Mouse (Mus musculus) frontal cortex, postnatal 36 days (tissue): Measurements from ENCODE around the gene Prrt3.
A peak's percentile ranks its signal among the peaks of the same experiment; 100 is the strongest.

Experiments used
- DNase-seq, 2 experiments: peaks; one replicate each; pipeline ENCODE4 v3.0.0; 2022; ENCODE audit warnings: low spot score in 2 of 2

The Prrt3 gene

GRCm38 (mm10) chr6:113501388-113502084 is at the start of gene Prrt3:
Prrt3 (minus strand) TSS chr6:113501931.
- DNase-seq: peak; percentile 81 to 84

DNA sequence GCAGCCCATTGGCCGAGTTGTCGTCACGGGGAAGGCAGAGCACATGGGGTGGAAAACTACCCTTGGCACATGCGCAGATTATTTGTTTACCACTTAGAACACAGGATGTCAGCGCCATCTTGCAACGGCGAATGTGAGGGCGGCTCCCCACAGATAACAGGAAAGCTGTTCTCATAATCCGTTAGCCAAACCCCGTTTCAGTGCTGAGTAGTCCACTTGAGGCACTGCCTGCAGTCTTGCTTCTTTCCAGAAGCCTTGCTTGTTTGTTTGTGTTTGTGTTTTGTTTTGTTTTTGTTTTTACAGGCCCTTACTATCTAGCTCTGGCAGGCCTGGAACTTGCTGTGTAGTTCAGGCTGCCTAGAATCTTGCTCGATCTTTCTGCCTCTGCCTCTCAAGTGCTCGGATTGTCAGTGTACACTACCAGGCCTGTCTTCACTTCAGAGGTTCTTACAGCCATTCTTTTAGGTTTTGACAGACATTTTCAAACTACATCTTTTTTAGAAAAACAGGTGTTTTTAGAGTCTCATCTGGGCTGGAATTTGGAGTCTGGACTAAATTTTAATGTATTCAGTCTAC is 42.3 kb upstream of the Prrt3 start:
- no peak for DNase-seq

GRCm38 (mm10) chr6:113541610-113542009 is 39.9 kb upstream of the Prrt3 start:
- DNase-seq: no peak

DNA sequence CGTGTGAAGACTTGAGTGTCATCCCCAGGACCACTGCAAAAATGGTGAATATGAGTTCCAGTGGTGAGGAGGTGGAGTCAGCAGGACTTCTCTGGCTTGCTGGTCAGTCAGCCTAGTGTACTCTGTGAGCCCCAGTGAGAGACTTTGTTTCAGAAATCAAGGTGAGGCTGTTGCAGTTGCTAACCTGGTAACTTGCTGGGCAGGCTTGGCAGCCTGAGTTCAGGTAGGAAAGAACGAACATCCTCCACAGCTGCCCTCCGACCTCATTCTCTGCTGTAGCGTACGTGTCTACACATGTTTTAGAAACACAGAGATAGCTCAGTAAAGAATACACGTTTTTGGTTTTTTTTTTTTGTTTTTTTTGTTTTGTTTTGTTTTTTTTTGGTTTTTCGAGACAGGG is 33.2 kb upstream of the Prrt3 start:
- no peak for DNase-seq

DNA sequence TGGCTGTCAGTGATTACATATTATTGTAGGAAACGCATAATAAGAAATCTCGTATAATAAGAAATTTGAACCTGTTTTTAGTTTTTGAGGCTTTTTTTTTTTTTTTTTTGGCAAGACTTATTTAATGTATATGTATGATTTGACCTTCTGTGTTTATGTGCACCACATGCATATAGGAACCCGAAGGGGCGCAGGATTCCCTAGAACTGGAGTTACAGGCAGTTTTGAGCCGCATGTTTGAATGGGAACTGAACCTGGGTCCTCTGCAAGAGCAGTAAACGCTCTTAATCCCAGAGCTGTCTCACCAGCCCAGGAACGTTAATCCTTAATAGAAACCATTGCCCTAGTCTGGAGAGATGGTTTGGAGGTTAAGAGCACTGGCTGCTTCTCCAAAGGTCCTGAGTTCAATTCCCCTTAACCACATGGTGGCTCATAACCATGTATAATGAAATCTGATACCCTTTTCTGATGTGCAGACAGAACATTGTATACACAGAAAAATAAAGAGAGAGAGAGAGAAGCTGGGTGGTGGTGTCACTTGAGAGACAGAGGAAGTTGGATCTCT is 30.2 kb upstream of the Prrt3 start:
- no peak for DNase-seq

DNA sequence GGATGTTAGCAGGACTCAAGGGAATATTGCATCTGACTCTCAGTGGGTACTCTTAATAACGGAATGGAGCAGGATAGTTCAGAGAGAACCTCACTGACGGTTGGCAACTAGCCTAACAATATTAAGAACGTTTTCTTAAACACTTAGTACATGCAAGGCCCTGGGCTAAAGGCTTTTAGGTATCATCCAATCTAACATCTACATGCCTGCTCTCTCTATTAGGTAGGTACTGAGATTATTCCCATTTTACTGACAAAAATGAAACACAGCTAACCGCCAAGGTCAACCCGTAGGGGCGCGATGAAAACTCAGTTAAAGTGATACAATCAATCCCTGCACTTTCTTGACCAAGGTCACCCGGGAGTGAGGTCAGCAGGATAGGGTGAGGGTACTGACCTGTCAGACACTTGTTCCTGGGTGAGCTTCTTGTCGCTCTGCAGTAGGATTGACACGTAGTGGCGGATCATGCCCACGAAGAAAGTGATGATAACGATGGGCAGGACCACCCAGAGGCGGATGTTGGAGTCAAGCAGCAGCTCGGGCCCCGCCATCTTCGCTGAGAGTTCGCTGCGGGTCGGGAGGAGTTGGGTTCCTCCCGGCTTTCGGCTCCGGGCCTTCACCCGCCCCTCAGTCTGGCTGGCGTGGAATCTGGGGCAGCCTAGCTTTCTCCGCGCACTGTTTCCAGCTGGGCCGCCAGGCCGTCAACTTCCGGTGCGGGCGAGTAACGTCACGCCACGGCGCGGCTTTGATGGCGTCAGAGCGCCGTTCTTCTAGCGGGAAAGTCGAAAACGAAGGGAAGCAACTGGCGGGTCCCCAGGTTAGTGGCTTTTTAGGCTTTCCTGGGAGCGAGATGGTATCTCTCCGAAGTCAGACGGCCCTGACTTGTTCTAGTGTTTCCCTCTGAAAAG is 29.5 kb upstream of the Prrt3 start, which contains the start of the genes Emc3 and Fancd2:
Gene Emc3 (minus strand): TSS at position 721 of the 908 bp plus-strand sequence.
Gene Fancd2 (plus strand): TSS at position 751 of the 908 bp plus-strand sequence.
- DNase-seq: peak; percentile 94 to 96

GRCm38 (mm10) chr6:113523420-113523819 is 21.7 kb upstream of the Prrt3 start:
- DNase-seq: peak; percentile 28 to 43

GRCm38 (mm10) chr6:113522310-113522709 is 20.6 kb upstream of the Prrt3 start:
- no peak for DNase-seq

- no peak for DNase-seq
Measured at GRCm38 (mm10) chr6:113517434-113518080, 15.8 kb upstream of the Prrt3 start.

GRCm38 (mm10) chr6:113514600-113514999 is 12.9 kb upstream of the Prrt3 start:
- no peak for DNase-seq

- DNase-seq: no peak
Measured at GRCm38 (mm10) chr6:113513944-113514343, 12.2 kb upstream of the Prrt3 start.

DNA sequence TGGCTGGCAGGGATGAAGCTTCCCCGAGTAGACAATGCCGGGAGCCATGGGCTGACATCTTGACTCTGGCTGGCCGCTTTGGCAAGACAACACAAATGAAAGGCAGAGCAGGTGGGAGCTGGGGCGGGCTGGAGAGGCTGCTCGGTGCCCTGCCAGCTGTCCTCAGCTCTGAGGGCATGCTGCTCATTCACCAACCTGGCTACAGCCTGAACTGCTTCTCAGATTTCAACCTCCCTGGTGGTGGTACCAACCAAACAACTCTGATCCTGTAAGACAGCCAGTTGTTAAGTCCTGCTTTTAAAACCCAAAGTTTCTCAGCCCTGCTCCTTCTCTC is 7.2 kb upstream of the Prrt3 start:
- no peak for DNase-seq

DNA sequence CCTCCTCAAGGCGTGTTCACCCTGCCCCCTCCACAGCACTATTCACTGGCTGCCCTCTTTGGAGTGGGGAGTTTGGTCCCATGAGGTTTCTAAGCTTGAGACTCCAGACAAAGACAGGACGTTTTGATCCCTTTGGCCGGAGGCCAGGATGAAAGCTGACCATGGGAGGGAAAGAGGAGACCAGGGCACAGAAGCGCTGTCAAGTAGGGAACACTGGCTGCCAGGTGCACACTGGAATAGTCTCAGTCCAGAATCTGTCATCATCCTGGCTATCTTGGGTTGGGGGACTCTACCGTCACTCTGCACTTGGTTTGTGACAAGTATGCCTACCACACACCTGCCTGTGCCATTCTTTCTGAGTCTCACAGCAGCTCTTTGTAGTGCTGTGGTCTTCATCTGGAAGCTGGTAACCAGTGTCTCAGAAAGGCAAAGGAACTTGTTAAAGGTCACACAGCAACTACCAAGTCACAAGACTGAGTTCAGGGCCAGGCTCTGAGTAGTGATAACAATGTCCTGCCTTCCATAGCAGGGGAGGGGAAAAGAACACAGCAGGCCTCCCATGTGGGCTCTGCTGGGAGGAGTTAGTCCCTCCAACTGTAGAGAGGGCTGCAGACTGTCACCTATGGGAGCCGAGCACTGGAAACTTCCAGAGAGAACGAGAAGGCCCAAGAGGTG is 6.7 kb upstream of the Prrt3 start:
- DNase-seq: no peak

GRCm38 (mm10) chr6:113507130-113507529 is 5.4 kb upstream of the Prrt3 start:
- no peak for DNase-seq

DNA sequence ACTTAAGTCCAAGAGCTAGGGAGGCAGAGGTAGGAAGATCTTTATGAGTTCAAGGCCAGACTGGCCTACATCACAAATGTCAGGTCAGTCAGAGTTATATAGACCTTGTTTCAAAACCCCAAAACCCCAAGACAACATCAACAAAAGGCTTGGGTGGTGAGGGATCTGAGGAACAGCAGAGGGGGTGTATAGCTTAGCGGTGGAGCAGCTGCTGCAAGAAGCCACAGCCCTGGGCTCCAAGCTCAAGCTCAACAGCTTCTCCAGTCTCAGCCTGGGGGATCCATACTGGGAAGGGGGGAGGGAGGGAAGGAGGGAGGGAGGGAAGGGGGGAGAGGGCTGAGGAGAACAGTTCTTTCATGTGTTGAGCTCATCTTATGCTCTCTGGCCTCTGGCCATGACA is 4.0 kb upstream of the Prrt3 start:
- no peak for DNase-seq

DNA sequence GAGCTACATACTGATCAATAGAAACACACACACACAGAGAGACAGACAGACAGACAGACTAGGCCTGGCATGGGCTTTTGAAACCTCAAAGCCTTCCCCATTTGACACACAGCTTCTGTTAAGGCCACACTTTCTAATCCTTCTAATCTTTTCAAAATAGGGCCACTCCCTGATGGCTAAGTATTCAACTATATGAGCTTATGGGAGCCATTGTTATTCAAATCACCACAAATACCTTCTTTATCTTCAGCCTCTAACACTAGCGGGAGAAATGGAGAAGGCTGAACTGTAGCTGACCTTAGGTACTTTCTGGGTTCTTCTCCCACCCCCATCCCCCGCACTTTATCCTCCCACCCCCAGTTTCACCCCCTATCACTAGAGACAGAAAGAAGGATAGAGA is 1.1 kb upstream of the Prrt3 start:
- DNase-seq: no peak

GRCm38 (mm10) chr6:113499346-113499745 is 2.4 kb downstream of the Prrt3 start:
- no peak for DNase-seq

GRCm38 (mm10) chr6:113495071-113495675 is 6.6 kb downstream of the Prrt3 start:
- no peak for DNase-seq

GRCm38 (mm10) chr6:113494258-113494788 is 7.4 kb downstream of the Prrt3 start:
- DNase-seq: peak; percentile 62 to 73

DNA sequence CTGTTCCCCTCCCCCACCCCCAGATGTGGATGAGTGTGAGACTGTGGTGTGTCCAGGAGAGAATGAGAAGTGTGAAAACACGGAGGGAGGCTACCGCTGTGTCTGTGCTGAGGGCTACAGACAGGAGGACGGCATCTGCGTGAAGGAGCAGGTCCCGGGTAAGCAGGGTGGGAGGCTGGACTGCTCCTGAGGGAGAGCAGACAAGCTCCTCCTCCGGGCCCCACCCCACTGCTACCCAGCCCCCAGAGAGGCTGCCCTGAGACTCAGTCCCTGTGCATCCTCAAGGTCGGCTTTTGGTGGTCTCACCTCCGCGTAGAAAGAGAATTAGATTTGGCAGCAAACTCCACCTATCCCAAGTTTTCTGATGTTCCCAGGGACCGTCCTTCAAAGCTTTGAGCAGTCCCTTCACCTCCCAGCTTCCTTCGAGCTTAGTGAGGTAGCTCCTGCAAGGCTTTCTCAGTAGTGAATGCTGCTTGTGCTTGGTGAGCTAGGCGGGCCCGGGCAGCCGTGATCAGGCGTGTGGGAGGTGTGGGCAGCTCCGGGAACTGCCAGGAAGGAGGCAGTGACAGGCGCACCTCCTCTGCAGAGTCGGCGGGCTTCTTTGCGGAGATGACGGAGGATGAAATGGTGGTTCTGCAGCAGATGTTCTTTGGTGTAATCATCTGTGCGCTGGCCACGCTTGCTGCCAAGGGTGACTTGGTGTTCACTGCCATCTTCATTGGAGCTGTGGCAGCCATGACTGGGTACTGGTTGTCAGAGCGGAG is 9.4 kb downstream of the Prrt3 start:
- peak; percentile 58 to 71 for DNase-seq
